Mouse (Mus musculus) G1E (cell line): ENCODE results near the gene Fry. TPM values are rescaled to one million over a fixed set of nuclear protein-coding genes. Genes with fewer than 3 reads are reported as not detected.

Source experiments
- ATAC-seq: 2 replicates; pipeline ENCODE4 v1.8.0; 2016; ENCODE audit warnings: mild to moderate bottlenecking; ENCODE audit not compliant: insufficient number of reproducible peaks, poor library complexity, low FRiP score, severe bottlenecking; ENCODE audit errors: extremely low read depth
- DNase-seq: peaks from one replicate; pipeline ENCODE4 v3.0.0; 2012; ENCODE audit warnings: low spot score
- H3K27me3 ChIP-seq: 2 replicates; pipeline ENCODE4 v1.6.1; 2012; ENCODE audit warnings: mild to moderate bottlenecking, low read length, inconsistent platforms; ENCODE audit not compliant: insufficient read depth
- H3K36me3 ChIP-seq: replicated peaks from 2 replicates; pipeline ENCODE3; 2012; ENCODE audit warnings: mild to moderate bottlenecking, inconsistent platforms
- H3K4me1 ChIP-seq: 2 replicates; pipeline ENCODE4 v1.6.1; 2012; ENCODE audit warnings: low read depth, low read length, inconsistent platforms, mixed read lengths; ENCODE audit not compliant: insufficient read depth
- H3K4me3 ChIP-seq: 2 replicates; pipeline ENCODE4 v1.5.1; 2012; ENCODE audit warnings: low read depth, mild to moderate bottlenecking, inconsistent platforms, low read length, moderate library complexity, mixed read lengths
- H3K9me3 ChIP-seq: replicated peaks from 2 replicates; pipeline ENCODE4 v1.6.1; 2012; ENCODE audit warnings: inconsistent platforms
- CTCF ChIP-seq: IDR thresholded peaks from 2 replicates; pipeline ENCODE4 v1.5.1; 2012; ENCODE audit warnings: low read depth, low read length, inconsistent platforms, mixed read lengths
- GATA1 ChIP-seq: IDR thresholded peaks from 2 replicates; pipeline ENCODE4 v1.6.1; 2012; ENCODE audit warnings: borderline replicate concordance, low read length, inconsistent platforms, mixed read lengths
- GATA2 ChIP-seq: IDR thresholded peaks from 2 replicates; pipeline ENCODE4 v1.6.1; 2012; ENCODE audit warnings: low read depth, low read length, inconsistent platforms, borderline replicate concordance
- POLR2AphosphoS5 ChIP-seq: IDR thresholded peaks from 2 replicates; pipeline ENCODE4 v1.6.1; 2012; ENCODE audit warnings: low read depth, low read length, inconsistent platforms; ENCODE audit not compliant: insufficient replicate concordance
- TAL1 ChIP-seq: conservative IDR thresholded peaks from 2 replicates; pipeline ENCODE4 v1.6.1; 2012; ENCODE audit warnings: low read depth, low read length, inconsistent platforms, mixed read lengths
- polyA plus RNA-seq: library from polyadenylated mRNA; stranded (reverse); fragments of >175 nt; gene quantifications from 2 replicates; pipeline ENCODE4 v1.2.3, GENCODE M21; 2012
- total RNA-seq, 2 experiments: library from RNA; stranded (forward) in 1 of 2; stranded (reverse) in 1 of 2; fragments of 200-1000 nt in 1 of 2; fragments of >200 nt in 1 of 2; fragmentation: Nextera tagmentation in 1 of 2; gene quantifications; 2 replicates each; pipeline ENCODE4 v1.2.3; 2014 to 2017

Gene Fry
- total and polyA plus RNA-seq, 3 experiments = 2.6 to 5.5 (median 2.7) TPM

GRCm38 (mm10) chr5:150333328-150333731 is 214.9 kb downstream of the Fry start:
- Histone ChIP-seq H3K27me3 (no peaks in the 10 kb centered on the region), H3K4me3 (no peak overlapping the region), H3K9me3 (peaks cover 52% of the 10 kb centered on the region), H3K36me3 (no peaks in the 10 kb centered on the region), H3K4me1 (no peaks in the 10 kb centered on the region)
- no peak for ATAC-seq
- TF ChIP-seq POLR2AphosphoS5 = no peak
- TF ChIP-seq TAL1 = no peak
- no peak for TF ChIP-seq CTCF
- no peak for TF ChIP-seq GATA2
- no peak for TF ChIP-seq GATA1
- no peak for DNase-seq

GRCm38 (mm10) chr5:150336451-150336850 is 218.0 kb downstream of the Fry start:
- no peaks in the 10 kb centered on the region for H3K4me1 ChIP-seq
- H3K4me3 ChIP-seq = no peak overlapping the region
- no peak for TF ChIP-seq TAL1
- ATAC-seq (no peak), DNase-seq (no peak)
- no peaks in the 10 kb centered on the region for H3K27me3 ChIP-seq
- no peaks in the 10 kb centered on the region for H3K36me3 ChIP-seq
- H3K9me3 ChIP-seq = peaks cover 43% of the 10 kb centered on the region

GRCm38 (mm10) chr5:150337696-150338095 is 219.3 kb downstream of the Fry start:
- no peaks in the 10 kb centered on the region for H3K4me1 ChIP-seq
- ATAC-seq (no peak), DNase-seq (no peak)
- peaks cover 37% of the 10 kb centered on the region for H3K9me3 ChIP-seq
- H3K4me3 ChIP-seq = no peak overlapping the region
- TF ChIP-seq GATA1 = no peak
- no peaks in the 10 kb centered on the region for H3K27me3 ChIP-seq
- H3K36me3 ChIP-seq = no peaks in the 10 kb centered on the region

GRCm38 (mm10) chr5:150340944-150341343 is 222.5 kb downstream of the Fry start:
- H3K4me3 ChIP-seq = no peak overlapping the region
- no peaks in the 10 kb centered on the region for H3K27me3 ChIP-seq

GRCm38 (mm10) chr5:150342139-150342538 is 223.7 kb downstream of the Fry start:
- ATAC-seq = no peak
- H3K9me3 ChIP-seq = peaks cover 36% of the 10 kb centered on the region
- no peak overlapping the region for H3K4me3 ChIP-seq
- H3K4me1 ChIP-seq = no peaks in the 10 kb centered on the region
- TF ChIP-seq GATA1 (no peak), GATA2 (no peak), POLR2AphosphoS5 (no peak), TAL1 (no peak), CTCF (no peak)
- H3K36me3 ChIP-seq = no peaks in the 10 kb centered on the region
- H3K27me3 ChIP-seq = no peaks in the 10 kb centered on the region
- no peak for DNase-seq

More at GRCm38 (mm10) chr5:150340944-150341343, 222.5 kb downstream of the Fry start:
- no peaks in the 10 kb centered on the region for H3K36me3 ChIP-seq
- H3K4me1 ChIP-seq = no peaks in the 10 kb centered on the region
- peaks cover 33% of the 10 kb centered on the region for H3K9me3 ChIP-seq
- TF ChIP-seq GATA1 = no peak
- TF ChIP-seq TAL1 = no peak
- TF ChIP-seq POLR2AphosphoS5 = no peak
- ATAC-seq (no peak), DNase-seq (no peak)

GRCm38 (mm10) chr5:150345946-150346345 is 227.5 kb downstream of the Fry start:
- H3K4me1 ChIP-seq = no peaks in the 10 kb centered on the region
- peaks cover 43% of the 10 kb centered on the region for H3K9me3 ChIP-seq
- ATAC-seq = no peak
- TF ChIP-seq TAL1 (no peak), GATA2 (no peak), GATA1 (no peak), POLR2AphosphoS5 (no peak), CTCF (no peak)
- H3K4me3 ChIP-seq = no peak overlapping the region
- DNase-seq = no peak
- H3K27me3 ChIP-seq = no peaks in the 10 kb centered on the region
- no peaks in the 10 kb centered on the region for H3K36me3 ChIP-seq

GRCm38 (mm10) chr5:150346378-150346777 is 227.9 kb downstream of the Fry start:
- DNase-seq = no peak
- ATAC-seq = no peak
- H3K9me3 ChIP-seq = peaks cover 45% of the 10 kb centered on the region
- no peak overlapping the region for H3K4me3 ChIP-seq
- no peaks in the 10 kb centered on the region for H3K4me1 ChIP-seq
- no peak for TF ChIP-seq TAL1
- TF ChIP-seq GATA2 = no peak
- TF ChIP-seq GATA1 = no peak
- TF ChIP-seq POLR2AphosphoS5 = no peak
- no peak for TF ChIP-seq CTCF
- no peaks in the 10 kb centered on the region for H3K36me3 ChIP-seq
- H3K27me3 ChIP-seq = no peaks in the 10 kb centered on the region
